In the genomic region with DNA sequence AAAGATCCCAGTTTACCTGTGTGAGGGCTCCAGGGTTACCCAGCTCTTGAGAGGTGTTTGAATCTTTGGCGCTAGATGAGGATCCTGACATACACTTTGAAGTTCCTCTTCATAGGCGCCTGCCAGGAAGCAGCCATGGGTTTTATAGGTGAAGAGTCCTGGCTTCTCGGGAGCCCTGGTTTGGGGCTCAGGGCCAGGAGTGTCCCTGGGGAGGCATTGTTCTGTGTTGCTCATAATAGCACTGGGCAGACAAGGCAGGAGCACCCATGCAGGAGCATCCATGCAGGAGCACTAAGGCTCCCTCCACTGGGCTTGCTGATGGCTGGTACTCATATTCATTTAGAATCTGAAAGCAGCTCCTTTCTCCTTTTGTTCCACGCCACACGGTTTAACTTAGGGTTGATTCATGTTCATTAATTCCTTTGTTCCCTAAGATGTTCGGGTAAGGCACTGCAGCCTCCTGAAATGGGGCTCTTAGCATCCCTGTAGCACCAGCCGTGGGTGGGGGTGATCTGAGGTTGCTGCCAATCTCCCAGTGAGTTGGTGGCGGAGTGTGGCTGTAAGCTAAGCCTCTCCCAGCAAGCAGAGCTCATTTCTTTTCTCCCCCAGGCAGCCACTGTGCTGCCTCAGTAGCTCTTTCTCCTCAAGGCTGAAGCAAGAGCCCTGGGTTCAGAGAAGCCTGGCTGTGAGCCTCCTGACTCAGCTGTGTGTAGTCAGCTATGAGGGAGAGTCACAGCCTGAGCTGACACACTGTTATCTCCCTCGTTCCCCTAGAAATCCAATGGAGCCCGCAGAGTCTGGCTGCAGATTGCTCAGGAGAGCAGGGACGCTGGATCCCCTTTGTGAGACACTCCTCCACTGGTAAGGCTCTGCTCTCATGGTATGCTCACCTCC, we compare ENCODE assay signal across 9 mouse cellular contexts.
DNase-seq lines count a peak whose midpoint lies in the region; ATAC-seq lines count a peak whose summit lies in the region.
"Had no signal": no experiment of that assay in that cellular context is flagged by ENCODE, and none has a peak within 500 bp of the region (broad histone marks: within the 10 kb centered on the region; RNA-seq: fewer than 3 reads in every experiment).

No protein-coding gene starts in this region.

- H3K27ac ChIP-seq in forebrain, embryonic 12.5 days: peak overlapping the region; percentile 3; the same call in 1 of the 2 replicates
- H3K27ac ChIP-seq in kidney, embryonic 15.5 days: no peak overlapping the region
- H3K27ac ChIP-seq: lung, embryonic 15.5 days had no signal

- WGBS in forebrain, embryonic 12.5 days: 30% methylated on average over 11 of the region's 11 CpGs
- WGBS in kidney, embryonic 15.5 days: 62% methylated on average over 11 of the region's 11 CpGs

- H3K4me3 ChIP-seq in forebrain, embryonic 12.5 days (replicated peaks): no peak overlapping the region
- no peak overlapping the region for H3K4me3 ChIP-seq in kidney, embryonic 15.5 days (replicated peaks)
- H3K4me3 ChIP-seq: lung, embryonic 15.5 days had no signal

- no peaks in the 10 kb centered on the region for H3K36me3 ChIP-seq in forebrain, embryonic 12.5 days (replicated peaks)
- no peaks in the 10 kb centered on the region for H3K36me3 ChIP-seq in kidney, embryonic 15.5 days
- H3K36me3 ChIP-seq: lung, embryonic 15.5 days had no signal

- H3K4me2 ChIP-seq in forebrain, embryonic 12.5 days: no peak overlapping the region
- no peak overlapping the region for H3K4me2 ChIP-seq in kidney, embryonic 15.5 days
- H3K4me2 ChIP-seq: lung, embryonic 15.5 days had no signal

- no peaks in the 10 kb centered on the region for H3K9me3 ChIP-seq in forebrain, embryonic 12.5 days
- H3K9me3 ChIP-seq in kidney, embryonic 15.5 days (replicated peaks): no peaks in the 10 kb centered on the region
- H3K9me3 ChIP-seq: lung, embryonic 15.5 days had no signal

- peaks cover 16% of the 10 kb centered on the region for H3K27me3 ChIP-seq in forebrain, embryonic 12.5 days
- H3K27me3 ChIP-seq in kidney, embryonic 15.5 days: peaks cover 4% of the 10 kb centered on the region

- peak; percentile 76 for DNase-seq in left cerebral cortex, adult 11 months (ENCODE audit: low spot score)
- no peak for DNase-seq in left cerebral cortex, postnatal 4 days
- DNase-seq in layer of hippocampus, postnatal 36 days: peak; percentile 57 to 58
- DNase-seq in telencephalon, adult 2 months (ENCODE audit: low read depth, low spot score): peak; percentile 79
- no peak for DNase-seq in gastrocnemius, postnatal 4 days (ENCODE audit: low spot score in 2 of 2)

- ATAC-seq in forebrain, embryonic 12.5 days (ENCODE audit: low FRiP score): no peak
- no peak for ATAC-seq in kidney, embryonic 15.5 days (replicated peaks; ENCODE audit: low FRiP score)
- ATAC-seq: activated CD4-positive, CD25-positive, alpha-beta regulatory T cell, adult 4 months had no signal

- H3K4me1 ChIP-seq in forebrain, embryonic 12.5 days: peaks cover 47% of the 10 kb centered on the region
- peaks cover 35% of the 10 kb centered on the region for H3K4me1 ChIP-seq in kidney, embryonic 15.5 days

- H3K9ac ChIP-seq in forebrain, embryonic 12.5 days: no peak overlapping the region
- no peak overlapping the region for H3K9ac ChIP-seq in kidney, embryonic 15.5 days
- H3K9ac ChIP-seq: lung, embryonic 15.5 days had no signal

- intact Hi-C loops in left cerebral cortex, postnatal 4 days (cut with DNase I): no loop called here

Comparison
In these comparisons a context has a peak if more than half of its experiments do, and no peak if none do; other contexts are left out.
1. DNase-seq: peak in left cerebral cortex, adult 11 months (single experiment), layer of hippocampus, postnatal 36 days (2 of 2) and telencephalon, adult 2 months (single experiment); none in left cerebral cortex, postnatal 4 days (single experiment) and gastrocnemius, postnatal 4 days (0 of 2).